Mouse (Mus musculus): Measurements from ENCODE around the gene Taf1d. TPM values are rescaled to one million over a fixed set of nuclear protein-coding genes. Genes with fewer than 3 reads are reported as not detected.

The Taf1d gene
- total and polyA plus RNA-seq, 3 experiments: 181 to 1,079 (median 249) TPM

GRCm38 (mm10) chr9:15318170-15318742, 12.2 kb downstream of the Taf1d start:
- Histone ChIP-seq H3K9ac (ENCODE audit: insufficient read depth, low read depth) (no peak overlapping the region), H3K4me3 (replicated peaks in 1 of 3; ENCODE audit: low read depth in 2 of 3, low read length in 2 of 3, poor library complexity in 1 of 3) (no peak overlapping the region), H3K4me2 (ENCODE audit: insufficient read depth, low read depth, poor library complexity, severe bottlenecking) (no peak overlapping the region), H3K27ac (ENCODE audit: insufficient read depth, low read depth) (no peak overlapping the region), H3K27me3 (replicated peaks) (no peaks in the 10 kb centered on the region), H3K4me1 (ENCODE audit: control insufficient read depth in 1 of 2, insufficient read depth in 2 of 2) (peaks cover 0 to 2% of the 10 kb centered on the region in 2 experiments; a peak in 1 of 4 replicates), H3K9me3 (replicated peaks; ENCODE audit: low read length) (no peaks in the 10 kb centered on the region), H3K79me2 (replicated peaks; ENCODE audit: control insufficient read depth, extremely low read depth, insufficient read depth, poor library complexity, severe bottlenecking) (peaks cover 7% of the 10 kb centered on the region), H3K36me3 (replicated peaks in 1 of 2; ENCODE audit: control insufficient read depth in 1 of 2, insufficient read depth in 1 of 2, low read length in 1 of 2) (peaks cover 54 to 74% of the 10 kb centered on the region in 2 experiments)
- DNase-seq (ENCODE audit: extremely low read depth): no peak
- dilution Hi-C loops (cut with MboI; ENCODE audit: extremely low pct_ligation_motif_present, extremely low pct_unique_long_range_greater_than_20kb, low sequenced_read_pairs) (no loop called here), in situ Hi-C loops (cut with MboI; ENCODE audit: low pct_ligation_motif_present, low pct_unique_long_range_greater_than_20kb, low sequenced_read_pairs) (no loop called here)
- TF ChIP-seq ETS1 (conservative IDR thresholded peaks at IDR 0.05; ENCODE audit: low read depth, low read length): no peak
- no peak for TF ChIP-seq KAT2A (IDR thresholded peaks at IDR 0.05; ENCODE audit: insufficient replicate concordance, low read length)
- peak; percentile 54; the same call in 1 of the 2 replicates for TF ChIP-seq CHD2 (IDR thresholded peaks at IDR 0.05; ENCODE audit: low read length)
- TF ChIP-seq MYC (IDR thresholded peaks at IDR 0.05; ENCODE audit: low read depth, low read length): 0 out of 2 replicates have a peak, but pooled peaks have one; percentile 7
- TF ChIP-seq ZMIZ1 (IDR thresholded peaks at IDR 0.05; ENCODE audit: low read depth, low read length): peak; percentile 73
- TF ChIP-seq POLR2AphosphoS2 (IDR thresholded peaks at IDR 0.05; ENCODE audit: low read depth, low read length): peak; percentile 14

GRCm38 (mm10) chr9:15337776-15338175, 31.8 kb downstream of the Taf1d start:
- Histone ChIP-seq H3K36me3 (replicated peaks in 1 of 2; ENCODE audit: control insufficient read depth in 1 of 2, insufficient read depth in 1 of 2, low read length in 1 of 2) (peaks cover 68 to 91% of the 10 kb centered on the region in 2 experiments), H3K79me2 (replicated peaks; ENCODE audit: control insufficient read depth, extremely low read depth, insufficient read depth, poor library complexity, severe bottlenecking) (no peaks in the 10 kb centered on the region; the same call in 1 of the 2 replicates)

GRCm38 (mm10) chr9:15349925-15350324, 43.9 kb downstream of the Taf1d start:
- Histone ChIP-seq H3K27ac (ENCODE audit: insufficient read depth, low read depth) (no peak overlapping the region), H3K9me3 (replicated peaks; ENCODE audit: low read length) (no peaks in the 10 kb centered on the region), H3K27me3 (replicated peaks) (no peaks in the 10 kb centered on the region), H3K4me1 (ENCODE audit: control insufficient read depth in 1 of 2, insufficient read depth in 2 of 2) (peaks cover 0 to 14% of the 10 kb centered on the region in 2 experiments; a peak in 2 of 4 replicates), H3K79me2 (replicated peaks; ENCODE audit: control insufficient read depth, extremely low read depth, insufficient read depth, poor library complexity, severe bottlenecking) (peaks cover 10% of the 10 kb centered on the region), H3K36me3 (replicated peaks in 1 of 2; ENCODE audit: control insufficient read depth in 1 of 2, insufficient read depth in 1 of 2, low read length in 1 of 2) (peaks cover 32 to 81% of the 10 kb centered on the region in 2 experiments), H3K4me3 (replicated peaks in 1 of 3; ENCODE audit: low read depth in 2 of 3, low read length in 2 of 3, poor library complexity in 1 of 3) (no peak overlapping the region), H3K9ac (ENCODE audit: insufficient read depth, low read depth) (no peak overlapping the region), H3K4me2 (ENCODE audit: insufficient read depth, low read depth, poor library complexity, severe bottlenecking) (no peak overlapping the region)
- in situ Hi-C loops (cut with MboI; ENCODE audit: low pct_ligation_motif_present, low pct_unique_long_range_greater_than_20kb, low sequenced_read_pairs): no loop called here
- no peak for TF ChIP-seq UBTF (IDR thresholded peaks at IDR 0.05; ENCODE audit: low read depth, low read length)
- TF ChIP-seq MAZ (IDR thresholded peaks at IDR 0.05; ENCODE audit: low read depth, low read length): no peak
- dilution Hi-C loops (cut with MboI; ENCODE audit: extremely low pct_ligation_motif_present, extremely low pct_unique_long_range_greater_than_20kb, low sequenced_read_pairs): no loop called here
- DNase-seq (ENCODE audit: extremely low read depth): no peak

More at GRCm38 (mm10) chr9:15337776-15338175, 31.8 kb downstream of the Taf1d start:
- no peaks in the 10 kb centered on the region for H3K9me3 ChIP-seq (replicated peaks; ENCODE audit: low read length)
- H3K4me1 ChIP-seq (ENCODE audit: control insufficient read depth in 1 of 2, insufficient read depth in 2 of 2): no peaks in the 10 kb centered on the region
- H3K4me3 ChIP-seq (replicated peaks in 1 of 3; ENCODE audit: low read depth in 2 of 3, low read length in 2 of 3, poor library complexity in 1 of 3): no peak overlapping the region
- H3K27ac ChIP-seq (ENCODE audit: insufficient read depth, low read depth): no peak overlapping the region
- in situ Hi-C loops (cut with MboI; ENCODE audit: low pct_ligation_motif_present, low pct_unique_long_range_greater_than_20kb, low sequenced_read_pairs) (no loop called here), dilution Hi-C loops (cut with MboI; ENCODE audit: extremely low pct_ligation_motif_present, extremely low pct_unique_long_range_greater_than_20kb, low sequenced_read_pairs) (no loop called here)
- H3K4me2 ChIP-seq (ENCODE audit: insufficient read depth, low read depth, poor library complexity, severe bottlenecking): no peak overlapping the region
- TF ChIP-seq MYC (IDR thresholded peaks at IDR 0.05; ENCODE audit: low read depth, low read length): no peak
- no peak for TF ChIP-seq HCFC1 (IDR thresholded peaks at IDR 0.05; ENCODE audit: low read depth, low read length)
- no peak for TF ChIP-seq ZKSCAN1 (IDR thresholded peaks at IDR 0.05; ENCODE audit: borderline replicate concordance, low read depth, low read length)
- no peak for TF ChIP-seq UBTF (IDR thresholded peaks at IDR 0.05; ENCODE audit: low read depth, low read length)
- no peak for TF ChIP-seq MXI1 (IDR thresholded peaks at IDR 0.05; ENCODE audit: low read depth, low read length)
- TF ChIP-seq JUND (conservative IDR thresholded peaks at IDR 0.05; ENCODE audit: low read depth, low read length): no peak
- TF ChIP-seq MAFK (IDR thresholded peaks at IDR 0.05; ENCODE audit: insufficient replicate concordance, low read length): no peak
- TF ChIP-seq POLR2A (IDR thresholded peaks at IDR 0.05; ENCODE audit: low read depth, low read length): no peak
- TF ChIP-seq SIN3A (IDR thresholded peaks at IDR 0.05; ENCODE audit: low read length): no peak
- no peak for TF ChIP-seq ETS1 (conservative IDR thresholded peaks at IDR 0.05; ENCODE audit: low read depth, low read length)
- no peak for TF ChIP-seq RAD21 (IDR thresholded peaks at IDR 0.05; ENCODE audit: low read depth, low read length)
- TF ChIP-seq ELF1 (IDR thresholded peaks at IDR 0.05; ENCODE audit: low read depth, low read length): no peak
- TF ChIP-seq TCF12 (IDR thresholded peaks at IDR 0.05; ENCODE audit: low read depth, low read length): no peak
- TF ChIP-seq GABPA (IDR thresholded peaks at IDR 0.05; ENCODE audit: insufficient replicate concordance, low read depth, low read length): no peak
- no peak for DNase-seq (ENCODE audit: extremely low read depth)
- H3K27me3 ChIP-seq (replicated peaks): no peaks in the 10 kb centered on the region
- H3K9ac ChIP-seq (ENCODE audit: insufficient read depth, low read depth): no peak overlapping the region

Measured in CH12.LX (cell line).